Mouse (Mus musculus) stomach, embryonic 16.5 days (tissue): ENCODE results near the gene Hnrnpul2. TPM values are rescaled to one million over a fixed set of nuclear protein-coding genes. Genes with fewer than 3 reads are reported as not detected.
A peak's percentile ranks its signal among the peaks of the same experiment; 100 is the strongest.

Experiments
- ATAC-seq: fragments of 200-750 bp; cut with Nextera tagmentation; 2 replicates; pipeline ENCODE4 v1.8.0; 2017; ENCODE audit warnings: moderate number of reproducible peaks, moderate TSS enrichment; ENCODE audit not compliant: insufficient read depth, low FRiP score
- H3K27ac ChIP-seq: fragments of 300-500 bp; sonication (generic); 2 replicates; pipeline ENCODE4 v1.5.1; 2014; ENCODE audit warnings: low read length
- H3K27me3 ChIP-seq: fragments of 300-500 bp; sonication (generic); 2 replicates; pipeline ENCODE4 v1.6.1; 2014; ENCODE audit warnings: low read length, control low read depth, mixed read lengths; ENCODE audit not compliant: control insufficient read depth, insufficient read depth
- H3K36me3 ChIP-seq: fragments of 300-500 bp; sonication (generic); 2 replicates; pipeline ENCODE4 v1.6.1; 2014; ENCODE audit warnings: low read length; ENCODE audit not compliant: control insufficient read depth, insufficient read depth
- H3K4me1 ChIP-seq: fragments of 300-500 bp; sonication (generic); 2 replicates; pipeline ENCODE4 v1.6.1; 2014; ENCODE audit warnings: low read length, control low read depth, mixed read lengths; ENCODE audit not compliant: control insufficient read depth, insufficient read depth
- H3K4me2 ChIP-seq: fragments of 300-500 bp; sonication (generic); 2 replicates; pipeline ENCODE4 v1.6.1; 2014; ENCODE audit warnings: low read depth, low read length, mixed read lengths
- H3K4me3 ChIP-seq: fragments of 300-500 bp; sonication (generic); replicated peaks from 2 replicates; pipeline ENCODE4 v1.5.1; 2014; ENCODE audit warnings: mild to moderate bottlenecking, low read length
- H3K9ac ChIP-seq: fragments of 300-500 bp; sonication (generic); 2 replicates; pipeline ENCODE4 v1.6.1; 2014; ENCODE audit warnings: low read length
- H3K9me3 ChIP-seq: fragments of 300-500 bp; sonication (generic); replicated peaks from 2 replicates; pipeline ENCODE4 v1.6.1; 2016; ENCODE audit warnings: low read length, control low read depth; ENCODE audit not compliant: control insufficient read depth
- WGBS: fragments of 180-500 bp; shearing (Covaris S2); extraction: QIAGEN DNeasy Blood & Tissue Kit; methylation state at CpG from one replicate; pipeline ENCODE4 v1.1.7; 2014; 5-methylcytosine and 5-hydroxymethylcytosine counted together
- polyA plus RNA-seq: library from polyadenylated mRNA; unstranded; fragments of >200 nt; fragmentation: Nextera tagmentation; extraction: Ambion mirVana; gene quantifications from 2 replicates; pipeline ENCODE4 v1.2.1, GENCODE M21; 2015

Gene Hnrnpul2
- polyA plus RNA-seq, 1 experiment from 2014 or later = 4.7 TPM

GRCm38 (mm10) chr19:8815812-8816211 lies 4.0 kb upstream of the Hnrnpul2 start:
- Histone ChIP-seq H3K9me3 (no peaks in the 10 kb centered on the region), H3K4me2 (no peak overlapping the region), H3K36me3 (peaks cover 12% of the 10 kb centered on the region; the same call in 1 of the 2 replicates), H3K4me1 (peaks cover 13% of the 10 kb centered on the region), H3K27ac (no peak overlapping the region), H3K27me3 (no peaks in the 10 kb centered on the region), H3K9ac (no peak overlapping the region), H3K4me3 (no peak overlapping the region)
- WGBS = 64% methylated on average over 11 of the region's 11 CpGs
- ATAC-seq = no peak

- H3K9me3 ChIP-seq = no peaks in the 10 kb centered on the region
- H3K4me1 ChIP-seq = peaks cover 16% of the 10 kb centered on the region
- 69% methylated on average over 3 of the region's 3 CpGs for WGBS
- H3K9ac ChIP-seq = peak overlapping the region; percentile 44
- H3K27ac ChIP-seq = no peak overlapping the region
- H3K27me3 ChIP-seq = no peaks in the 10 kb centered on the region
- no peak for ATAC-seq
- H3K36me3 ChIP-seq = peaks cover 7% of the 10 kb centered on the region; the same call in 1 of the 2 replicates
- peak overlapping the region; percentile 14; the same call in 1 of the 2 replicates for H3K4me2 ChIP-seq
- peak overlapping the region; percentile 4; the same call in 1 of the 2 replicates for H3K4me3 ChIP-seq
These were observed 2.8 kb upstream of the Hnrnpul2 start for GRCm38 (mm10) chr19:8817001-8817400.

GRCm38 (mm10) chr19:8818301-8818798 lies 1.5 kb upstream of the Hnrnpul2 start:
- WGBS = 15% methylated on average over 14 of the region's 14 CpGs
- Histone ChIP-seq H3K4me2 (peak overlapping the region; percentile 85), H3K36me3 (peaks cover 4% of the 10 kb centered on the region; the same call in 1 of the 2 replicates), H3K4me1 (peaks cover 27% of the 10 kb centered on the region), H3K4me3 (peak overlapping the region; percentile 100), H3K9me3 (no peaks in the 10 kb centered on the region), H3K27me3 (no peaks in the 10 kb centered on the region), H3K27ac (peak overlapping the region; percentile 99), H3K9ac (peak overlapping the region; percentile 84)
- no peak for ATAC-seq

- H3K36me3 ChIP-seq = peaks cover 4% of the 10 kb centered on the region
- ATAC-seq = peak; percentile 92
- under 1% methylated on average over 33 of the region's 33 CpGs for WGBS
- H3K9ac ChIP-seq = peak within 1 kb of the TSS; percentile 98
- H3K27ac ChIP-seq = peak within 1 kb of the TSS; percentile 99
- H3K27me3 ChIP-seq = no peaks in the 10 kb centered on the region
- peak within 1 kb of the TSS; percentile 100 for H3K4me3 ChIP-seq
- no peaks in the 10 kb centered on the region for H3K9me3 ChIP-seq
- peak within 1 kb of the TSS; percentile 89 for H3K4me2 ChIP-seq
- peaks cover 27% of the 10 kb centered on the region for H3K4me1 ChIP-seq
These were observed 812 bp upstream of the Hnrnpul2 start, which contains the start of gene Ttc9c for GRCm38 (mm10) chr19:8818801-8819595. Gene Ttc9c (minus strand): TSS chr19:8819333.

GRCm38 (mm10) chr19:8820424-8820956 lies 680 bp downstream of the Hnrnpul2 start:
- peak; percentile 22 for ATAC-seq
- H3K36me3 ChIP-seq = peaks cover 19% of the 10 kb centered on the region
- H3K4me3 ChIP-seq = peak overlapping the region; percentile 100
- peak overlapping the region; percentile 98 for H3K9ac ChIP-seq
- peak overlapping the region; percentile 99 for H3K27ac ChIP-seq
- no peaks in the 10 kb centered on the region for H3K27me3 ChIP-seq
- H3K9me3 ChIP-seq = no peaks in the 10 kb centered on the region
- 1% methylated on average over 48 of the region's 48 CpGs for WGBS
- peak overlapping the region; percentile 89 for H3K4me2 ChIP-seq
- peaks cover 27% of the 10 kb centered on the region for H3K4me1 ChIP-seq

- no peaks in the 10 kb centered on the region for H3K27me3 ChIP-seq
- no peak for ATAC-seq
- under 1% methylated on average over 7 of the region's 7 CpGs for WGBS
These were observed 1.3 kb downstream of the Hnrnpul2 start for GRCm38 (mm10) chr19:8821146-8821545.

GRCm38 (mm10) chr19:8822696-8823095 lies 2.9 kb downstream of the Hnrnpul2 start:
- peaks cover 26% of the 10 kb centered on the region for H3K36me3 ChIP-seq
- peak overlapping the region; percentile 100 for H3K4me3 ChIP-seq
- H3K27me3 ChIP-seq = no peaks in the 10 kb centered on the region
- 69% methylated on average over 8 of the region's 8 CpGs for WGBS
- ATAC-seq = no peak
- no peaks in the 10 kb centered on the region for H3K9me3 ChIP-seq
- H3K9ac ChIP-seq = peak overlapping the region; percentile 51
- H3K4me2 ChIP-seq = peak overlapping the region; percentile 89
- no peak overlapping the region for H3K27ac ChIP-seq
- peaks cover 17% of the 10 kb centered on the region for H3K4me1 ChIP-seq

More at GRCm38 (mm10) chr19:8821146-8821545, 1.3 kb downstream of the Hnrnpul2 start:
- Histone ChIP-seq H3K4me3 (peak overlapping the region; percentile 100), H3K4me1 (peaks cover 27% of the 10 kb centered on the region), H3K27ac (peak overlapping the region; percentile 99), H3K4me2 (peak overlapping the region; percentile 89), H3K9ac (peak overlapping the region; percentile 98), H3K36me3 (peaks cover 21% of the 10 kb centered on the region), H3K9me3 (no peaks in the 10 kb centered on the region)

- Histone ChIP-seq H3K4me1 (no peaks in the 10 kb centered on the region), H3K4me2 (no peak within 1 kb of the TSS), H3K27ac (no peak within 1 kb of the TSS), H3K36me3 (peaks cover 52% of the 10 kb centered on the region), H3K9me3 (no peaks in the 10 kb centered on the region), H3K27me3 (no peaks in the 10 kb centered on the region), H3K4me3 (no peak within 1 kb of the TSS), H3K9ac (no peak within 1 kb of the TSS)
- WGBS = 92% methylated on average over 8 of the region's 8 CpGs
- ATAC-seq = no peak
These were observed 9.8 kb downstream of the Hnrnpul2 start, which contains the start of gene AC129217.1 for GRCm38 (mm10) chr19:8829660-8830059. Gene AC129217.1 (plus strand): TSS chr19:8829773.

GRCm38 (mm10) chr19:8830664-8831063 lies 10.9 kb downstream of the Hnrnpul2 start:
- Histone ChIP-seq H3K4me1 (no peaks in the 10 kb centered on the region), H3K36me3 (peaks cover 45% of the 10 kb centered on the region), H3K27me3 (no peaks in the 10 kb centered on the region), H3K9me3 (no peaks in the 10 kb centered on the region), H3K4me2 (no peak overlapping the region), H3K4me3 (no peak overlapping the region), H3K27ac (no peak overlapping the region), H3K9ac (no peak overlapping the region)
- ATAC-seq = no peak
- 92% methylated on average over 8 of the region's 8 CpGs for WGBS
